In the genomic region with DNA sequence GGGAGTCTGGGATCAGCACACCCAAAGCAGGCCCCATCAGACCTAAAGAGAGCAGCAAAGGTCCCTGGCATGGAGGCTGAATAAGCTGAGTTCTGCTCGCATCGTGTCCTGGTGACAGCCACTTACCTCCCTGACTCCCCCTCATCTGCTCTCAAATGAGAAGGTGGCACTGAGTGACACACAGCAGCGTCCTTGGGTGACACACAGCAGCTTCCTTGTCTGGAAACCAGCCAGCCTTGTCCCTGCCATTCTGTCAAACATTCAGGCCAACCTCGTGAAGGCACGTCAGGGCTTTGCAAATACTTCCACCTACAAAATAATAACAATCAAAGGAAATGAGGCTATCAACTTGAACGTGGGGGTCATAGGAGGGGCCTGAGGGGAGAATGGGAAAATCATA, we compare ENCODE assay signal across 15 mouse cellular contexts.
"Had no signal": no experiment of that assay in that cellular context is flagged by ENCODE, and none has a peak within 500 bp of the region (broad histone marks: within the 10 kb centered on the region; RNA-seq: fewer than 3 reads in every experiment).

No protein-coding gene starts in this region.

- ATAC-seq: liver, postnatal 0 days; lung, postnatal 0 days; midbrain, embryonic 16.5 days had no signal

- DNase-seq: kidney, adult 8-10 months; kidney, postnatal 10 days; kidney, postnatal 36 days; left cerebral cortex, postnatal 4 days; liver, postnatal 0 days; lung, embryonic 14.5 days; lung, postnatal 36 days; right cerebral cortex, adult 18-20 months; right cerebral cortex, postnatal 14 days; right cerebral cortex, postnatal 4 days; thymus, adult 2 months; thymus, postnatal 14 days; thymus, postnatal 4 days had no signal
